Comparison of ENCODE assay signal across 16 mouse cellular contexts in the genomic region with DNA sequence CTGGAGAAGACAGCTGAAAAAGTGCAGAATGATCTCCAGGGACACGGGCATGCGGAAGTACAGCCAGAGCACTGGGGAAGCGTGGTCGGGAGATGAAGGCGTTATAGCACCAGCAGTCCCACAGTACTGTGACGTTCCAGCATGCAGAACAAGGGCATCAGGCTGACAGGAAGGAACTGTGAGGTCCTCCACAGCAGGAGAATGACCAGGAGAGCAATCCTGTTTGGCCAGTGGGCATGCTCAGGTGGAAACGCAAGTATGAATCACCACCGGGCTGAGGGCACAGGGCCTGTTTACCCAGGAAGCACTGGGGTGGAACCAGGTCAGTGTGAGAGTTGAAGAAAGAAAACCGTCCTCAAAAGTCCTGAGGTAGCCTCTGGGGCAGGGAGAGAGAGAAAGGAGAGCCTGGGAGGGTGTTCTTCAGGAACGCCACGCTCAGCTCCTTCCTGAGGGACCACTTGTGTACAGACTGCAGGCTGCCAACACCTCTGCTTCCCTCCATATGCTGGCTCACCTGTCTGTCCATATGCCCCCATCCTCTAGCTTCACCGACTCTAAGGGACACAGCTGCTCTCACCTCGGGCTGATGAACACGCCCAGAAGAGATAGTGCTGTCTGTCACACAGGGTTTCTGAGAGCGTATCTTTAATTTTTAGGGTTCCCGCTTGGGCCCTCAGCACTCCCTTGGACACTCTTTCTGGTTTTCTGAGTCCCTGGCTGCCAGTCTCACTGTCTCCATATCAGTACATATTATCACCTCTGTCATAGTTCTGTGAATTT. TPM values are rescaled to one million over a fixed set of nuclear protein-coding genes. Genes with fewer than 3 reads are reported as not detected.
DNase-seq lines count a peak whose midpoint lies in the region; ATAC-seq and TF ChIP-seq lines count a peak whose summit lies in the region.
"Had no signal": no experiment of that assay in that cellular context is flagged by ENCODE, and none has a peak within 500 bp of the region (broad histone marks: within the 10 kb centered on the region; RNA-seq: fewer than 3 reads in every experiment).

No protein-coding gene starts in this region.

- TF ChIP-seq CTCF in kidney, adult 2 months (conservative IDR thresholded peaks at IDR 0.05; ENCODE audit: insufficient read depth, insufficient read length, low read depth, low read length) = no peak

- H3K9me3 ChIP-seq in limb, embryonic 10.5 days (replicated peaks) = no peaks in the 10 kb centered on the region
- H3K9me3 ChIP-seq: embryonic facial prominence, embryonic 10.5 days had no signal

- TF ChIP-seq POLR2A in kidney, adult 2 months (IDR thresholded peaks at IDR 0.05; ENCODE audit: low read depth, low read length) = no peak

- no peaks in the 10 kb centered on the region for H3K27me3 ChIP-seq in kidney, adult 2 months (replicated peaks; ENCODE audit: control insufficient read depth, insufficient read depth, low read length)
- peaks cover 24% of the 10 kb centered on the region for H3K27me3 ChIP-seq in limb, embryonic 10.5 days (ENCODE audit: low read depth, poor library complexity, severe bottlenecking)

- H3K4me1 ChIP-seq in kidney, adult 2 months (ENCODE audit: control insufficient read depth, insufficient read depth, low read length) = peaks cover 14% of the 10 kb centered on the region
- peaks cover 18% of the 10 kb centered on the region for H3K4me1 ChIP-seq in limb, embryonic 10.5 days

- H3K4me3 ChIP-seq in kidney, adult 2 months (ENCODE audit: insufficient read depth, low read depth, low read length) = no peak overlapping the region
- no peak overlapping the region for H3K4me3 ChIP-seq in limb, embryonic 10.5 days
- H3K4me3 ChIP-seq: embryonic facial prominence, embryonic 10.5 days had no signal

- peak; percentile 45 to 74 for DNase-seq in lung, adult 18-20 months
- DNase-seq in lung, postnatal 25 days (ENCODE audit: low spot score) = no peak
- peak; percentile 40 for DNase-seq in cerebellum, adult 9-10 months
- peak; percentile 85 for DNase-seq in kidney, adult 2 months
- DNase-seq in retina, embryonic 14.5 days (ENCODE audit: low spot score) = no peak
- no peak for DNase-seq in layer of hippocampus, postnatal 36 days
- DNase-seq in limb, embryonic 10.5 days (ENCODE audit: low spot score) = no peak
- DNase-seq: heart, postnatal 10 days; liver had no signal

- ATAC-seq in megakaryocyte progenitor cell, adult 5-6 weeks (replicated peaks; ENCODE audit: poor library complexity) = 0 out of 2 replicates have a peak, but pooled peaks have one; percentile 17

- H3K36me3 ChIP-seq in kidney, adult 2 months (ENCODE audit: control insufficient read depth, insufficient read depth, low read length) = no peaks in the 10 kb centered on the region
- H3K36me3 ChIP-seq in limb, embryonic 10.5 days = no peaks in the 10 kb centered on the region
- H3K36me3 ChIP-seq: embryonic facial prominence, embryonic 10.5 days had no signal

- 32% methylated on average over 16 of the region's 16 CpGs for WGBS in kidney, adult 2 months
- 75% methylated on average over 16 of the region's 16 CpGs for WGBS in limb, embryonic 10.5 days

- H3K27ac ChIP-seq in kidney, adult 2 months (ENCODE audit: insufficient read depth, low read depth, low read length) = peak overlapping the region; percentile 17; the same call in 1 of the 2 replicates
- no peak overlapping the region for H3K27ac ChIP-seq in limb, embryonic 10.5 days
- H3K27ac ChIP-seq: embryonic facial prominence, embryonic 10.5 days; macrophage had no signal

RNA-seq across cellular contexts. Expression of a gene that starts 8.0 kb away (rescaled TPM):
- polyA plus RNA-seq in kidney, adult 2 months (2012; rRNA removed) = 37.0 and 37.2 TPM in 2 replicates
- total RNA-seq in megakaryocyte progenitor cell, adult 5-6 weeks (2015) = 3.4 and 4.8 TPM in 2 replicates
- total RNA-seq in megakaryocyte progenitor cell, adult 5-6 weeks (2017) = 6.4 and 10.3 TPM in 2 replicates
- total RNA-seq in layer of hippocampus, postnatal 36 days (2021) = 10 to 100 TPM; 85.2 to 88.5 TPM
- 5.0 and 5.7 TPM in 2 replicates for polyA plus RNA-seq in limb, embryonic 10.5 days (2016; fragmentation: Nextera tagmentation; extraction: Ambion mirVana)

RNA-seq across cellular contexts. Expression of a gene that starts 37.5 kb away (rescaled TPM):
- 33.4 and 34.1 TPM in 2 replicates for polyA plus RNA-seq in kidney, adult 2 months (2012; rRNA removed)
- 0.27 and 1.1 TPM in 2 replicates for total RNA-seq in megakaryocyte progenitor cell, adult 5-6 weeks (2015)
- total RNA-seq in megakaryocyte progenitor cell, adult 5-6 weeks (2017) = 1.6 and 1.7 TPM in 2 replicates
- total RNA-seq in layer of hippocampus, postnatal 36 days (2021) = 1 to 10 TPM; 7.5 to 8.9 TPM
- polyA plus RNA-seq in limb, embryonic 10.5 days (2016; fragmentation: Nextera tagmentation; extraction: Ambion mirVana) = 7.2 and 8.3 TPM in 2 replicates

RNA-seq across cellular contexts. Expression of a gene that starts 50.3 kb away (rescaled TPM):
- not detected in 2 replicates for polyA plus RNA-seq in kidney, adult 2 months (2012; rRNA removed)
- total RNA-seq in megakaryocyte progenitor cell, adult 5-6 weeks (2015) = not detected in 2 replicates
- total RNA-seq in megakaryocyte progenitor cell, adult 5-6 weeks (2017) = not detected in 2 replicates
- not detected for total RNA-seq in layer of hippocampus, postnatal 36 days (2021)
- polyA plus RNA-seq in limb, embryonic 10.5 days (2016; fragmentation: Nextera tagmentation; extraction: Ambion mirVana) = not detected in 2 replicates
- total RNA-seq: gastrocnemius, adult 8-10 months; heart, postnatal 10 days; left cerebral cortex, adult 18-20 months; monocyte, adult 5-6 weeks had no signal
- polyA plus RNA-seq: embryonic facial prominence, embryonic 10.5 days; macrophage; thymus, postnatal 0 days had no signal

RNA-seq across cellular contexts. Expression of a gene that starts 58.1 kb away (rescaled TPM):
- 6.2 and 7.0 TPM in 2 replicates for polyA plus RNA-seq in kidney, adult 2 months (2012; rRNA removed)
- 0.98 and 1.1 TPM in 2 replicates for total RNA-seq in megakaryocyte progenitor cell, adult 5-6 weeks (2015)
- 1.00 and 1.1 TPM in 2 replicates for total RNA-seq in megakaryocyte progenitor cell, adult 5-6 weeks (2017)
- 10 to 100 TPM; 68.7 to 70.3 TPM for total RNA-seq in layer of hippocampus, postnatal 36 days (2021)
- 5.4 and 6.9 TPM in 2 replicates for polyA plus RNA-seq in limb, embryonic 10.5 days (2016; fragmentation: Nextera tagmentation; extraction: Ambion mirVana)

Comparison
In these comparisons a context has a peak if more than half of its experiments do, and no peak if none do; other contexts are left out.
1. DNase-seq: peak in lung, adult 18-20 months (2 of 2), cerebellum, adult 9-10 months (single experiment) and kidney, adult 2 months (single experiment); none in lung, postnatal 25 days (single experiment), retina, embryonic 14.5 days (single experiment), layer of hippocampus, postnatal 36 days (0 of 2) and limb, embryonic 10.5 days (single experiment).
2. RNA of a gene that starts 8.0 kb away (total RNA-seq): 85.2 to 88.5 TPM in layer of hippocampus, postnatal 36 days; 3.4 to 10.3 TPM in megakaryocyte progenitor cell, adult 5-6 weeks; every median in the first group is over 4 times any median in the second.